Mouse (Mus musculus) cortical plate, adult 2 months (tissue): ENCODE measurements around the gene Fam222a. TPM values are rescaled to one million over a fixed set of nuclear protein-coding genes. Genes with fewer than 3 reads are reported as not detected.

ENCODE experiments used
- H3K27ac ChIP-seq: fragments of 200-500 bp; 2 replicates; pipeline ENCODE4 v1.5.1; 2012; ENCODE audit warnings: low read length, control low read depth, inconsistent platforms; ENCODE audit not compliant: insufficient read depth
- H3K4me1 ChIP-seq: fragments of 200-500 bp; 2 replicates; pipeline ENCODE4 v1.6.1; 2011; ENCODE audit warnings: low read length; ENCODE audit not compliant: control insufficient read depth, insufficient read depth
- H3K4me3 ChIP-seq: fragments of 200-500 bp; 2 replicates; pipeline ENCODE4 v1.5.1; 2011; ENCODE audit warnings: mild to moderate bottlenecking, low read length, control low read depth; ENCODE audit not compliant: insufficient read depth
- CTCF ChIP-seq: fragments of 200-500 bp; IDR thresholded peaks from 2 replicates; pipeline ENCODE4 v1.5.1; 2011; ENCODE audit warnings: mild to moderate bottlenecking, control low read depth, low read length; ENCODE audit not compliant: insufficient read depth; ENCODE audit errors: extremely low read depth
- POLR2A ChIP-seq: fragments of 200-500 bp; IDR thresholded peaks from 2 replicates; pipeline ENCODE4 v1.6.1; 2011; ENCODE audit warnings: mild to moderate bottlenecking, low read length, control low read depth; ENCODE audit not compliant: insufficient read depth; ENCODE audit errors: extremely low read depth
- polyA plus RNA-seq: library from polyadenylated mRNA; depleted of rRNA; stranded (reverse); fragments of >200 nt; gene quantifications from 2 replicates; pipeline ENCODE4 v1.2.3, GENCODE M21; 2012

Fam222a gene
- polyA plus RNA-seq, 1 experiment = 7.3 TPM

DNA sequence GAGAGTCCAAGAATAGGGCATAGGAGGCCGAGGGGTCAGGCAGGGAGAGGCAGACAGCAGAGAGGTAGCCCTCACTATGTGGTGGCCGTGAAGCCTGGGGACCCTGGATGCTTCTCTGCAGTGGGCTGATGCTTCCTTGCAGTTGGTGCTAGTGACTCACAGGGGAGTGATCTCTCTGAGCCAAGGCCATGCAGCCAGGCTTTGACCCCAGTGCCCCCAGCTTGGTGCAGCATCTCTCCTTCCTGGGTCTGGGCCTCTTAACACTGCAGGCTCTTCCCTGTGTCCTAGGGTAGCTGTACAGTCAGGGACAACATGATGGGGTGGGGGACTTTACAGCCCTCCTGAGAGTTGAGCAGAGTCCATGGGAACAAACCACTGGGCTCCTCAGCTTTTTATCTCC lies 21.6 kb downstream of the Fam222a start:
- H3K4me1 ChIP-seq = no peaks in the 10 kb centered on the region

DNA sequence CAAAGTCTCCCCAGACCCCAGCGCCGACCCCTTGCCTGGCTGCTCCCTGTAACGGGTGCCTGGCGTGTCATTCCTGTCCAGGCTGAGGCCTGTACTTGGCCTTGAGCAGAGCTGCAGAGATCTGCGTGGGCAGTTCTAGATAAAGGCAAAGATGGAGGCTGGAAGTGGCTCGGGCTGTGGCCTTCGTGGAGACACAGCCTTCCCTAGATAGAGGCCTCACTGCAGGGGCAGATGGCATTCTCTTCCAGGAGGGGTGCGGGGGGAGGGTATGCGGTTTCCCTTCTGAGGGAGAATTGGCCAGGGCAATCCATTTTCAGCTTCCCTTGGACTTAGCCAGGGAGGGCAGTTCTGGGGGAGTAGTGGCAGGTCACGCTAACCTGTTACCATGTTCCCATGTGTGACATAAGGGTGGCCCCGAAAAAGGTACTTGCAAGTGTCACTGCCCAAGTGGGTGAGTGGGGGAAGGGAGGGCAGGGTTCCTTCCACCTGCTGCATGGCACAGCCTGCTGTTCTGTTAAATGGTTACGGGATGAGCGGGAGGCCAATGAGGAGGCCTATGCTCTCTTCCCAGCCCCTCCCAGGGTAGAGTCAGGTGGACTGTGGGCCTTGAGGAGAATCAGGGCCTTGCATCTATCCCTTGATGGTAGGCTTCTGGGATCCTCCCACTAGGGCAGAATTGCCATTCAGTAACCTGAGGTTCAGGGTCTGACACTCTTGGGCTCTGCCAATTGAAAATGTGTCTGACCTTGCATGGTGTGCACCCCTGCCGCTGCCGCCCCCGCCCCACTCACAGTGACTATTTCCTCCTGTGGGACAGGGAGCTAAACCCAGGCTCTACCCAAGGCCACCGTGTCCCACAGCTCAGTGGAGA lies 22.5 kb downstream of the Fam222a start:
- no peak for TF ChIP-seq CTCF
- TF ChIP-seq POLR2A = no peak
- H3K4me3 ChIP-seq = no peak overlapping the region
- H3K4me1 ChIP-seq = no peaks in the 10 kb centered on the region
- H3K27ac ChIP-seq = no peak overlapping the region

More for the DNA sequence above, 21.6 kb downstream of the Fam222a start:
- Histone ChIP-seq H3K4me3 (no peak overlapping the region), H3K27ac (no peak overlapping the region)
- TF ChIP-seq CTCF = no peak
- no peak for TF ChIP-seq POLR2A

- Histone ChIP-seq H3K27ac (no peak overlapping the region), H3K4me3 (no peak overlapping the region), H3K4me1 (no peaks in the 10 kb centered on the region)
- TF ChIP-seq POLR2A (no peak), CTCF (no peak)
Observed at GRCm38 (mm10) chr5:114591151-114591561, 23.3 kb downstream of the Fam222a start.

DNA sequence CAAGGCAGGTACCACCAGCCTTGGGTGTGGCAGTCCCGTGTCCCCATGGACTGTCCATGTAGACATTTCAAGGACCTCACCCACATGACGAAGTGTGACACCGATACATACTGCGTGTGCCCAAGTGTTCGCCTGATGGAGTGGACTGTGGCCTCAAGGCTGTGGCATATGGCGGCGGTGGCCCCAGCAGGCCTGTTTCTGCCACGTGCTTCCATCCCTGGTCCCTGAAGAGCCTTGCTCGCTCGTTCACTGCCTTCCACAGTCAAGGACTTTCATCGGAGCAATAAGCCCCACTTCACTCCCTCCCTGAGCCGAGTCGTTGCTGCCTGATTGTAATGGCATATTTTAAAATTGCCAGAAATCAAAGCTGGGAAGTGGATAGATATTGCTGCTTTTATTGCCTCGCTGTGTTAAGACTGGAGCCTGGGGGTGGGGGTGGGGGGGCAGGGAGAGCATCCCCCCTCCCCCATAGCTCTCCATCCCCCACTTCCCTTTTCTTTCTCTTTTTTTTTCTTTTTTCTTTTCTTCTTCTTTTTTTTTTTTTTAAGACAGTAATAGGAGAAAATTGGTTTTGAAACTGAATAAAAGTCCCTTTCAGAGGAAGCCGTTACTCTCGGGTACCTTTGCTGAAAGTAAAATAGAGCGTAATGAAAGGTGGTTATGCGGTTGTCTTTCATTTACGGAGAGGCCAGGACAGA lies 24.8 kb downstream of the Fam222a start:
- Histone ChIP-seq H3K27ac (no peak overlapping the region), H3K4me1 (peaks cover 1% of the 10 kb centered on the region; the same call in 1 of the 2 replicates), H3K4me3 (no peak overlapping the region)
- no peak for TF ChIP-seq CTCF
- no peak for TF ChIP-seq POLR2A

DNA sequence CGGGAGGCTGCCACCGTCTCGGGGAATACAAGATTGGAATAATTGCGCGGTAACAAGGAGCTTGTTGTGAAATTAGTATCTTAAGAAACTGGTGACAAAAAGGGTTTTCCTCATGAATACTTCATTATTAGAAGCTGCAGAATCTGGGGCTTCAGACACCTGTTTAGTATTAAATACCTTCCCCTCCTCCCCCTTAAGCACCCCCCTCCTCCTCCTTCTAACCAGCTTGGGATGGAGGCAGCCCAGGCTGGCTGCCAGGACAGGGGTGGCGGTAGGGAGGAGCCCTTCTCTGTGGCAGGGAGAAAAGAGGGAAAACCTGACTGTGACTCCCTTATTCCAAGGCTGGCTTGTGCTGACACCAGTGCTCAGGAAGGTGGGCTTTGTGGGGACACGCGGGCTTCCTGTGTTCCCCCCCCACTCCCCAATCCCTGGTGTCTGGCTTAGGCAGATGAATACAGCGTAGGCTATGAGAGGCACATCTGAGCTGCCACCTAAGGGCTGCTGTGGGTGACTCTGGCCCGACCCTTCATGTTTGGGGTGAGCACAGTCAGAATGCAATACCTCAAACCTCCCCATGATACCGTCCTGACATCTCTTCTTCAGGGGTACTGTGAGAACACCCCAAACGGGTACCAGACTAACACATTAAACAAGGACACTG lies 25.5 kb downstream of the Fam222a start:
- TF ChIP-seq POLR2A = no peak
- TF ChIP-seq CTCF = no peak
- no peak overlapping the region for H3K4me3 ChIP-seq
- peaks cover 1% of the 10 kb centered on the region; the same call in 1 of the 2 replicates for H3K4me1 ChIP-seq
- no peak overlapping the region for H3K27ac ChIP-seq

DNA sequence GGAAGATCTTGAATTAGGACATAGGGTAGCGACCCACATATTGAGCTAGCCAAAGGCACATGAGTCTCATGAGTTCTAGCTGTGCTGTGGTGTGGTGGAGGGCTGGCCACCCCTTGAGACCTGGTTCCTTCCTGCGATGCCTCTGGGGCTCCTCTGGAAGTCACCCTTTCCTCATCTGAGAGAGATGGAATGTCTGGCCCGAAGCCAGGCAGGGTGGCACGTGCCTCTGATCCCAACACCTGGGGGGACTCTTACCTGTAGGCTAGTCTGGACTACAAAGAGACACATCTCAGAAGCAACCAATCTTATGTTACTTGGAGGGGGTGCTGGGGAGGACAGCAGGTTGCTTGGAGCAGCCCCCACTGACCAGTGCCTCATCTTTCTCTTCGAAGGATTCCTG lies 26.1 kb downstream of the Fam222a start:
- TF ChIP-seq POLR2A (no peak), CTCF (no peak)
- Histone ChIP-seq H3K4me3 (no peak overlapping the region), H3K4me1 (peaks cover 1% of the 10 kb centered on the region; the same call in 1 of the 2 replicates), H3K27ac (no peak overlapping the region)

DNA sequence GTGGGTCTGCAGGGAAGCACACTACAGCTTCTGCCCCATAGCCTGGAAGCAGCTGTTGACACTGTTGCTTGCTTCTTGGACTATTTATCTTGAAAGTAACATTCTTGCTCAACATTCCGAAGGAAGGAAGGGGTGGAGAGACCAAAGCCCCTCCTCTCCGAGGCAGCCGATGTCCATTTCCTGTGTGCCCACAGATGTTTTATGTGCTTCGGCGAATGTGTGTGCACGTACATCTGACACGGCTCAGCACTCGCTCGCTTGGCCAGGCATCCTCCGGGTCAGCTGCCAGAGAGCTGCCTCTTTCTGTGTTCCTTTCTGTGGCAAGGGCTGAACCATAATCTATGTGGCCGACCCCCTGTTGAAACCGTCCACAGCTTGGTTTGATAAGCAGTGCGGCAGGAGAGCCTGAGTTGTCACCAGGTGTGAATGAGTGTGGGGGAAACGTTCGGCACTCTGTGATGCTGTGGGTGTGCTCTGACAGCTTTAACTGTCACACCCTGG lies 27.0 kb downstream of the Fam222a start:
- no peak overlapping the region for H3K27ac ChIP-seq
- peaks cover 1% of the 10 kb centered on the region; the same call in 1 of the 2 replicates for H3K4me1 ChIP-seq
- no peak overlapping the region for H3K4me3 ChIP-seq
- TF ChIP-seq POLR2A (no peak), CTCF (no peak)

DNA sequence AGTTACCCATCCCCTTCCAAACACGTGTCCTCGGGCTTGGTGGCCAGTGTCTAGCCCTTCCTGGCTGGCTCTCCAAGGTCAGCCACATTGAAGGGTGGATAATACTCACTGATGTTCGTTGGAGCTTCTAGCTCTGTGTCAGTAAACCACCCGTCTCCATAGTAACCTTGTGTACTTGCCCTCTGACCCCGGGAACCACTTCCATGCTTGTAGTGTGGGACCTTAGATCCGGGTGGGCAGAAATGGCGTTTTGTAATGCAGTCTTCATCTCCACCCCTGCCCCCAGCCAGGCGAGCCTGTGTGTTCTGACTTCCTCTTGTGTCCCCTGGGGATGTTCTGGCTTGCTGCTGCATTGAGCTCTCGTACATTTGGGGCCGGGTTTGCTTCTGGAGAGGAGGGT lies 28.8 kb downstream of the Fam222a start:
- Histone ChIP-seq H3K4me1 (peaks cover 1% of the 10 kb centered on the region; the same call in 1 of the 2 replicates), H3K27ac (no peak overlapping the region), H3K4me3 (no peak overlapping the region)
- no peak for TF ChIP-seq POLR2A
- TF ChIP-seq CTCF = no peak

GRCm38 (mm10) chr5:114597222-114597621 lies 29.4 kb downstream of the Fam222a start:
- Histone ChIP-seq H3K27ac (no peak overlapping the region), H3K4me1 (peaks cover 1% of the 10 kb centered on the region; the same call in 1 of the 2 replicates), H3K4me3 (no peak overlapping the region)
- TF ChIP-seq CTCF (no peak), POLR2A (no peak)

DNA sequence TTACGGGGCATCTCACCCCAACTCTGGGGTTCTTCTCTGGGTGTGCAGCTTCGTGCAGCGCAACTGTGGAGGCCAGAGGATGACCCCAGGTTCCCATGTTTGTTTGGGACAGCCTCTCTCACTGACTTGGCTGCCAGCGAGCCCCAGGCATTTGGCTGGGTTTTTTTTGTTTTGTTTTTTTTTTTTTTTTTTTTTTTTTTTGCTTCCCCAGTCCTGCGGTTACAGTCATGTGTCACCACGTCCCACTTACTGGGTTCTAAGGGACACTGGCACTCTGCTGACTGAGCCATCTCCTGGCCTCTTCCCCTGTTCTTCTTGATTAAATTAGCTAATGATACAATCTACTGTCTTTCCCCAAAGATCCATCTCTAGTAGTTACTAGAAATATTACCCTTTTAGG lies 29.8 kb downstream of the Fam222a start:
- H3K27ac ChIP-seq = no peak overlapping the region

More for the DNA sequence above, 29.8 kb downstream of the Fam222a start:
- H3K4me1 ChIP-seq = peaks cover 1% of the 10 kb centered on the region; the same call in 1 of the 2 replicates
- no peak overlapping the region for H3K4me3 ChIP-seq
- TF ChIP-seq POLR2A (no peak), CTCF (no peak)
